Mouse (Mus musculus) liver, embryonic 14.5 days (tissue): ENCODE data around the gene Il13.

Source experiments
- CTCF ChIP-seq: IDR thresholded peaks from 2 replicates; pipeline ENCODE4 v1.5.1; 2016; ENCODE audit warnings: antibody characterized with exemption, low read depth, control low read depth
- EP300 ChIP-seq: IDR thresholded peaks from 2 replicates; pipeline ENCODE4 v1.6.1; 2016; ENCODE audit warnings: antibody characterized with exemption, low read depth

DNA sequence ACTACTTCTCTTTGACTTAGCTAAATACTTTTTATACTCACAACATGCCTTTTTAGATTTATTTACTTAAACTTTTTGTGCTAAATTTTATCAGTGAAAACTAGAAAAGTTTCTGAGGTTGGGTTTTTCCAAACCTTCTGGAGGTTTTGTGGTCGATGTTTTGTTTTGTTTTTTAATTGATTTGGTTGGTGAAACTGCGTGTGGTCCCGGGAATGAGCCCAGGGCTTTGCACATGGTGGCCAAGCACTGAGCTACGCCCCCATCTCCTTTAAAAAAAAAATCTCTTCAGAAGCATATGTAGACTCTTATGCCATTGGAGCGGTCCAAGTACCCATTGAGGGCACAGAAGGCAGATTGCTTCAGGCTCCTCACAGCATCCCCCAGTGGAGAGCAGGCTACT is 43.4 kb downstream of the Il13 start:
- TF ChIP-seq CTCF (no peak), EP300 (no peak)
